Mouse (Mus musculus) hindlimb bud, embryonic 11.5 days (tissue): Measurements from ENCODE around the gene Stk11.
"Not testable (repeated sequence)": the region's sequence is repeated elsewhere in the genome, so short reads cannot be mapped to it uniquely, and the experiment has no call there.

ENCODE experiments used
- DNase-seq: peaks from one replicate; pipeline ENCODE4 v3.0.0-alpha.2; 2012; ENCODE audit warnings: low read depth, low spot score; ENCODE audit errors: extremely low spot score

Gene Stk11

GRCm38 (mm10) chr10:80156002-80156751, 40.6 kb downstream of the Stk11 start:
- no peak for DNase-seq

- DNase-seq = no peak
These were observed 41.1 kb downstream of the Stk11 start for GRCm38 (mm10) chr10:80156752-80157053.

- no peak for DNase-seq
These were observed 41.7 kb downstream of the Stk11 start for GRCm38 (mm10) chr10:80157141-80157929.

- no peak for DNase-seq
These were observed 42.8 kb downstream of the Stk11 start for GRCm38 (mm10) chr10:80158307-80158986.

GRCm38 (mm10) chr10:80159021-80159560, 43.5 kb downstream of the Stk11 start:
- DNase-seq = no peak

- DNase-seq = peak; percentile 96
These were observed 44.2 kb downstream of the Stk11 start for GRCm38 (mm10) chr10:80159561-80160454.

- no peak for DNase-seq
These were observed 45.1 kb downstream of the Stk11 start for GRCm38 (mm10) chr10:80160455-80161371.

- no peak for DNase-seq
These were observed 46.1 kb downstream of the Stk11 start for GRCm38 (mm10) chr10:80161522-80162242.

GRCm38 (mm10) chr10:80162243-80162608, 46.6 kb downstream of the Stk11 start:
- DNase-seq = no peak

- DNase-seq = no peak
These were observed 47.2 kb downstream of the Stk11 start for GRCm38 (mm10) chr10:80162716-80163299.

- DNase-seq = no peak
These were observed 48.1 kb downstream of the Stk11 start for GRCm38 (mm10) chr10:80163721-80164120.

- DNase-seq = no peak
These were observed 48.8 kb downstream of the Stk11 start for GRCm38 (mm10) chr10:80164161-80164997.

- DNase-seq = no peak
These were observed 49.4 kb downstream of the Stk11 start for GRCm38 (mm10) chr10:80164998-80165344.

- DNase-seq = no peak
These were observed 50.0 kb downstream of the Stk11 start, which contains the start of gene Cirbp for GRCm38 (mm10) chr10:80165392-80166128. Gene Cirbp, plus strand, starts transcription at chr10:80165985.

- not testable (repeated sequence) for DNase-seq
These were observed 50.5 kb downstream of the Stk11 start for GRCm38 (mm10) chr10:80166136-80166535.

GRCm38 (mm10) chr10:80167460-80168037, 51.9 kb downstream of the Stk11 start:
- peak; percentile 95 for DNase-seq
